Mouse (Mus musculus) spleen, postnatal 4 days (tissue): ENCODE data around the gene Hmgcs1.
"Not testable (repeated sequence)": the region's sequence is repeated elsewhere in the genome, so short reads cannot be mapped to it uniquely, and the experiment has no call there.

Experiments
- DNase-seq, 2 experiments: peaks; one replicate each; pipeline ENCODE4 v3.0.0; 2022; ENCODE audit warnings: low spot score in 2 of 2

Hmgcs1 gene

GRCm38 (mm10) chr13:119690039-119690728 lies at the start of gene Hmgcs1:
Gene Hmgcs1, plus strand, starts transcription at chr13:119690379.
- DNase-seq: peak; percentile 97 to 98

- no peak for DNase-seq
Measured at GRCm38 (mm10) chr13:119640504-119640903, 49.7 kb upstream of the Hmgcs1 start.

- DNase-seq: no peak
Measured at GRCm38 (mm10) chr13:119641145-119641544, 49.0 kb upstream of the Hmgcs1 start.

- DNase-seq: no peak
Measured at GRCm38 (mm10) chr13:119644769-119645168, 45.4 kb upstream of the Hmgcs1 start.

GRCm38 (mm10) chr13:119646511-119646910 lies 43.7 kb upstream of the Hmgcs1 start:
- no peak for DNase-seq

GRCm38 (mm10) chr13:119648891-119649698 lies 41.1 kb upstream of the Hmgcs1 start:
- no peak for DNase-seq

GRCm38 (mm10) chr13:119649699-119650046 lies 40.5 kb upstream of the Hmgcs1 start:
- DNase-seq: no peak

- no peak for DNase-seq
Measured at GRCm38 (mm10) chr13:119654734-119655133, 35.4 kb upstream of the Hmgcs1 start.

GRCm38 (mm10) chr13:119656246-119656645 lies 33.9 kb upstream of the Hmgcs1 start:
- no peak for DNase-seq

GRCm38 (mm10) chr13:119656846-119657416 lies 33.2 kb upstream of the Hmgcs1 start:
- DNase-seq: no peak

- not testable (repeated sequence) for DNase-seq
Measured at GRCm38 (mm10) chr13:119661420-119661819, 28.8 kb upstream of the Hmgcs1 start.

- DNase-seq: no peak
Measured at GRCm38 (mm10) chr13:119678794-119679193, 11.4 kb upstream of the Hmgcs1 start.

- DNase-seq: no peak
Measured at GRCm38 (mm10) chr13:119679721-119680120, 10.5 kb upstream of the Hmgcs1 start.

GRCm38 (mm10) chr13:119681161-119681560 lies 9.0 kb upstream of the Hmgcs1 start:
- no peak for DNase-seq

GRCm38 (mm10) chr13:119684416-119685177 lies 5.6 kb upstream of the Hmgcs1 start:
- no peak for DNase-seq

GRCm38 (mm10) chr13:119689709-119690038 lies 505 bp upstream of the Hmgcs1 start:
- DNase-seq: no peak

- DNase-seq: no peak
Measured at GRCm38 (mm10) chr13:119690876-119691620, 869 bp downstream of the Hmgcs1 start.

- DNase-seq: not testable (repeated sequence)
Measured at GRCm38 (mm10) chr13:119691958-119692357, 1.8 kb downstream of the Hmgcs1 start.

- DNase-seq: peak in 1 of 2 experiments; percentile 27
Measured at GRCm38 (mm10) chr13:119695676-119696075, 5.5 kb downstream of the Hmgcs1 start.

GRCm38 (mm10) chr13:119696496-119696895 lies 6.3 kb downstream of the Hmgcs1 start:
- DNase-seq: no peak

GRCm38 (mm10) chr13:119698436-119698835 lies 8.3 kb downstream of the Hmgcs1 start:
- DNase-seq: no peak
